Mouse (Mus musculus): Measurements from ENCODE around the gene Ccdc9.

DNA sequence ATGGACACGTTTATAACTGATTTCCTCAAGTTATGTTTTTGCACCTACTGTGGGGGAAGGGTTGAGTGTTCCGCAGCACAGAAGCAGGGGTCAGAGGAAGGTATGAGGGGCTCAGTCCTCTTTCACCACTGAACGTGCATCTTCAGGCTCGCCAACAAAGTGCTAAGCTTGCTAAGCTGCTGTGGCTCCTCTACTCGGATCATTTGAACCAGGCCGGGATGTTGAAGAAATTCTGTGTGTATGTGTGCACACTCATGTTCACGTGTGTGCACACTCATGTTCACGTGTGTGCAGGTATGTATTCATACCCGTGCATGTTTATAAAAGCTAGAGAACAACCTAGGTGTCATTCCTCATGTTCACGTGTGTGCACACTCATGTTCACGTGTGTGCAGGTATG is 20.7 kb downstream of the Ccdc9 start:
- TF ChIP-seq POLR2A (IDR thresholded peaks at IDR 0.05; ENCODE audit: low read depth, low read length) (no peak), E2F4 (IDR thresholded peaks at IDR 0.05; ENCODE audit: insufficient replicate concordance, low read depth, low read length) (no peak), CTCF (conservative IDR thresholded peaks at IDR 0.05 in 1 of 2, IDR thresholded peaks at IDR 0.05 in 1 of 2; ENCODE audit: low read depth in 2 of 2, low read length in 2 of 2) (no peak)
